Mouse (Mus musculus) liver, postnatal 0 days (tissue): ENCODE results near the gene Fxyd3. TPM values are rescaled to one million over a fixed set of nuclear protein-coding genes. Genes with fewer than 3 reads are reported as not detected.

ENCODE experiments used
- ATAC-seq: fragments of 200-750 bp; cut with Nextera tagmentation; 2 replicates; pipeline ENCODE4 v1.8.0; 2017; ENCODE audit warnings: mild to moderate bottlenecking, moderate library complexity
- DNase-seq: peaks from one replicate; pipeline ENCODE4 v3.0.0-alpha.2; 2016
- H3K27ac ChIP-seq: fragments of 300-500 bp; sonication (generic); 2 replicates; pipeline ENCODE4 v1.5.1; 2014; ENCODE audit warnings: antibody characterized with exemption, moderate library complexity, mild to moderate bottlenecking, low read depth
- H3K27me3 ChIP-seq: fragments of 300-500 bp; sonication (generic); 2 replicates; pipeline ENCODE4 v1.6.1; 2014; ENCODE audit warnings: low read length, control low read depth, mixed read lengths; ENCODE audit not compliant: insufficient read depth
- H3K36me3 ChIP-seq: fragments of 300-500 bp; sonication (generic); replicated peaks from 2 replicates; pipeline ENCODE4 v1.6.1; 2014; ENCODE audit warnings: mild to moderate bottlenecking, control low read depth, low read length, moderate library complexity, mixed read lengths; ENCODE audit not compliant: insufficient read depth
- H3K4me1 ChIP-seq: fragments of 300-500 bp; sonication (generic); 2 replicates; pipeline ENCODE4 v1.6.1; 2014; ENCODE audit warnings: antibody characterized with exemption, mild to moderate bottlenecking, control low read depth; ENCODE audit not compliant: insufficient read depth
- H3K4me2 ChIP-seq: fragments of 300-500 bp; sonication (generic); 2 replicates; pipeline ENCODE4 v1.6.1; 2014; ENCODE audit warnings: low read depth, mild to moderate bottlenecking, low read length, moderate library complexity, mixed read lengths
- H3K4me3 ChIP-seq: fragments of 300-500 bp; sonication (generic); 2 replicates; pipeline ENCODE4 v1.5.1; 2014; ENCODE audit warnings: low read depth, low read length
- H3K9ac ChIP-seq: fragments of 300-500 bp; sonication (generic); replicated peaks from 2 replicates; pipeline ENCODE4 v1.6.1; 2014; ENCODE audit warnings: mild to moderate bottlenecking, moderate library complexity
- H3K9me3 ChIP-seq: fragments of 300-500 bp; sonication (generic); 2 replicates; pipeline ENCODE4 v1.6.1; 2016; ENCODE audit warnings: mild to moderate bottlenecking, control low read depth, low read length, mixed read lengths
- CTCF ChIP-seq: sonication (generic); IDR thresholded peaks from 2 replicates; pipeline ENCODE4 v1.5.1; 2016; ENCODE audit warnings: antibody characterized with exemption, low read depth
- EP300 ChIP-seq: IDR thresholded peaks from 2 replicates; pipeline ENCODE4 v1.6.1; 2016; ENCODE audit warnings: antibody characterized with exemption, low read depth, mild to moderate bottlenecking
- WGBS: fragments of 180-500 bp; shearing (Covaris S2); extraction: QIAGEN DNeasy Blood & Tissue Kit; methylation state at CpG from one replicate; pipeline ENCODE4 v1.1.7; 2014; ENCODE audit not compliant: insufficient replicate concordance; 5-methylcytosine and 5-hydroxymethylcytosine counted together
- polyA plus RNA-seq: library from polyadenylated mRNA; unstranded; fragments of >200 nt; fragmentation: Nextera tagmentation; extraction: Ambion mirVana; gene quantifications from 2 replicates; pipeline ENCODE4 v1.2.1, GENCODE M21; 2015

Fxyd3 gene
- polyA plus RNA-seq, 1 experiment from 2014 or later: 3.4 TPM

GRCm38 (mm10) chr7:31041662-31042315 is 34.7 kb downstream of the Fxyd3 start:
- H3K4me3 ChIP-seq: peak overlapping the region; percentile 31
- H3K9me3 ChIP-seq: no peaks in the 10 kb centered on the region
- TF ChIP-seq CTCF: no peak
- no peaks in the 10 kb centered on the region for H3K4me1 ChIP-seq
- 3% methylated on average over 28 of the region's 28 CpGs for WGBS
- 0 out of 2 replicates have a peak, but pooled peaks cover 4% of the 10 kb centered on the region for H3K27me3 ChIP-seq
- peak overlapping the region; percentile 44; the same call in 1 of the 2 replicates for H3K27ac ChIP-seq
- peak; percentile 67 for ATAC-seq
- H3K9ac ChIP-seq: peak overlapping the region; percentile 53
- peak; percentile 55 for DNase-seq
- peak overlapping the region; percentile 65 for H3K4me2 ChIP-seq
- H3K36me3 ChIP-seq: no peaks in the 10 kb centered on the region

GRCm38 (mm10) chr7:31041023-31041407 is 35.5 kb downstream of the Fxyd3 start:
- TF ChIP-seq EP300: no peak
- TF ChIP-seq CTCF: no peak
- Histone ChIP-seq H3K4me2 (peak overlapping the region; percentile 65), H3K4me1 (no peaks in the 10 kb centered on the region), H3K9me3 (no peaks in the 10 kb centered on the region), H3K9ac (peak overlapping the region; percentile 53; the same call in 1 of the 2 replicates), H3K27ac (no peak overlapping the region), H3K4me3 (peak overlapping the region; percentile 31), H3K27me3 (0 out of 2 replicates have a peak, but pooled peaks cover 4% of the 10 kb centered on the region), H3K36me3 (no peaks in the 10 kb centered on the region)
- WGBS: 24% methylated on average over 8 of the region's 8 CpGs
- DNase-seq: no peak
- ATAC-seq: no peak

GRCm38 (mm10) chr7:31040281-31041022 is 36.1 kb downstream of the Fxyd3 start:
- Histone ChIP-seq H3K9ac (0 out of 2 replicates have a peak overlapping the region, but pooled peaks have one; percentile 53), H3K4me2 (peak overlapping the region; percentile 65)
- DNase-seq: no peak

GRCm38 (mm10) chr7:31039011-31039410 is 37.5 kb downstream of the Fxyd3 start:
- WGBS: 78% methylated on average over 4 of the region's 4 CpGs
- TF ChIP-seq CTCF (no peak), EP300 (no peak)

More at GRCm38 (mm10) chr7:31040281-31041022, 36.1 kb downstream of the Fxyd3 start:
- Histone ChIP-seq H3K4me1 (no peaks in the 10 kb centered on the region), H3K9me3 (no peaks in the 10 kb centered on the region), H3K27me3 (0 out of 2 replicates have a peak, but pooled peaks cover 4% of the 10 kb centered on the region), H3K36me3 (no peaks in the 10 kb centered on the region), H3K4me3 (peak overlapping the region; percentile 31), H3K27ac (no peak overlapping the region)
- TF ChIP-seq EP300 (no peak), CTCF (no peak)
- ATAC-seq: no peak
- 44% methylated on average over 11 of the region's 12 CpGs for WGBS

DNA sequence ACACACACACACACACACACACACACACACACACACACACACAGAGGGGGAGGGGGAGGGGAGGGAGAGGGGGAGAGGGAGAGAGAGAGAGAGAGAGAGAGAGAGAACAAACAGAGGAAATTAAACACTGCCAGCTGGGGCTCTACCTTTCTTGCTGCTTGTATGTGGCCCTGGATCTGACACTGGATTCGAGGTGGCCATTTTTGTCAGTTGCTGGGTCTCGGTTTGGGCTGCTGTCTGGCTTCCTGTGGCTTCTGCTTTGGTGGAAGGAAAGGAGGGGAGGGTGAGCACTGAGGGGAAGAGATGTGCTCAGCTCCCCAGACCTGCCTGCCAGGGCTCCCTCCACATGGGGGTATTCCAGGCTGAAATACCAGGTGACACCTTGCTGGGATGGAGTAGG is 38.8 kb downstream of the Fxyd3 start:
- no peak for DNase-seq
- H3K4me1 ChIP-seq: peaks cover 12% of the 10 kb centered on the region
- H3K4me2 ChIP-seq: no peak overlapping the region; the same call in 1 of the 2 replicates
- H3K9ac ChIP-seq: no peak overlapping the region
- no peak for ATAC-seq
- H3K27ac ChIP-seq: no peak overlapping the region
- H3K36me3 ChIP-seq: no peaks in the 10 kb centered on the region
- H3K27me3 ChIP-seq: 0 out of 2 replicates have a peak, but pooled peaks cover 2% of the 10 kb centered on the region
- no peak for TF ChIP-seq CTCF
- no peak for TF ChIP-seq EP300
- H3K9me3 ChIP-seq: no peaks in the 10 kb centered on the region
- WGBS: 26% methylated on average over 2 of the region's 2 CpGs
- no peak overlapping the region for H3K4me3 ChIP-seq

More at GRCm38 (mm10) chr7:31039011-31039410, 37.5 kb downstream of the Fxyd3 start:
- H3K36me3 ChIP-seq: no peaks in the 10 kb centered on the region
- peaks cover 2% of the 10 kb centered on the region; the same call in 1 of the 2 replicates for H3K4me1 ChIP-seq
- DNase-seq: no peak
- no peak overlapping the region for H3K27ac ChIP-seq
- ATAC-seq: no peak
- H3K9me3 ChIP-seq: no peaks in the 10 kb centered on the region
- no peak overlapping the region for H3K9ac ChIP-seq
- no peak overlapping the region for H3K4me2 ChIP-seq
- H3K27me3 ChIP-seq: 0 out of 2 replicates have a peak, but pooled peaks cover 4% of the 10 kb centered on the region
- H3K4me3 ChIP-seq: no peak overlapping the region

- no peak overlapping the region for H3K9ac ChIP-seq
- H3K27me3 ChIP-seq: no peaks in the 10 kb centered on the region
- no peak overlapping the region for H3K4me2 ChIP-seq
- no peak overlapping the region for H3K27ac ChIP-seq
- no peak for DNase-seq
- H3K36me3 ChIP-seq: no peaks in the 10 kb centered on the region
- 57% methylated on average over 7 of the region's 7 CpGs for WGBS
- no peaks in the 10 kb centered on the region for H3K9me3 ChIP-seq
- H3K4me3 ChIP-seq: no peak overlapping the region
- H3K4me1 ChIP-seq: peaks cover 13% of the 10 kb centered on the region
- peak; percentile 32; the same call in 1 of the 2 replicates for ATAC-seq
- TF ChIP-seq EP300 (no peak), CTCF (no peak)
Observed at GRCm38 (mm10) chr7:31036917-31037316, 39.6 kb downstream of the Fxyd3 start.
